Comparison of ENCODE assay signal across 20 mouse cellular contexts in genomic region chr5:136560656-136561055, GRCm38 (mm10). TPM values are rescaled to one million over a fixed set of nuclear protein-coding genes. Genes with fewer than 3 reads are reported as not detected.
DNase-seq lines count a peak whose midpoint lies in the region; ATAC-seq and TF ChIP-seq lines count a peak whose summit lies in the region.
"Had no signal": no experiment of that assay in that cellular context is flagged by ENCODE, and none has a peak within 500 bp of the region (broad histone marks: within the 10 kb centered on the region; RNA-seq: fewer than 3 reads in every experiment).

No protein-coding gene starts in this region.

- no peaks in the 10 kb centered on the region for H3K9me3 ChIP-seq in intestine, embryonic 16.5 days (ENCODE audit: control insufficient read depth, low read length)
- H3K9me3 ChIP-seq in intestine, embryonic 15.5 days = no peaks in the 10 kb centered on the region
- H3K9me3 ChIP-seq in neural tube, embryonic 13.5 days = no peaks in the 10 kb centered on the region
- no peaks in the 10 kb centered on the region for H3K9me3 ChIP-seq in E14TG2a.4 (ENCODE audit: low read length)
- H3K9me3 ChIP-seq: forebrain, embryonic 10.5 days; forebrain, embryonic 13.5 days; hindbrain, embryonic 12.5 days; hindbrain, embryonic 15.5 days had no signal

- peaks cover 44% of the 10 kb centered on the region for H3K4me1 ChIP-seq in intestine, embryonic 16.5 days (ENCODE audit: control insufficient read depth, insufficient read depth, low read length)
- peaks cover 39% of the 10 kb centered on the region for H3K4me1 ChIP-seq in intestine, embryonic 15.5 days (replicated peaks)
- H3K4me1 ChIP-seq in neural tube, embryonic 13.5 days (replicated peaks) = peaks cover 74% of the 10 kb centered on the region
- H3K4me1 ChIP-seq in E14TG2a.4 (replicated peaks; ENCODE audit: low read depth, low read length) = peaks cover 87% of the 10 kb centered on the region

- no peaks in the 10 kb centered on the region for H3K36me3 ChIP-seq in intestine, embryonic 16.5 days (ENCODE audit: control insufficient read depth, insufficient read depth, low read length)
- no peaks in the 10 kb centered on the region for H3K36me3 ChIP-seq in intestine, embryonic 15.5 days
- no peaks in the 10 kb centered on the region for H3K36me3 ChIP-seq in neural tube, embryonic 13.5 days
- H3K36me3 ChIP-seq in E14TG2a.4 (ENCODE audit: insufficient read depth, low read length) = peaks cover 11% of the 10 kb centered on the region
- H3K36me3 ChIP-seq: hindbrain, embryonic 15.5 days had no signal

- H3K27me3 ChIP-seq in intestine, embryonic 16.5 days (replicated peaks; ENCODE audit: control insufficient read depth, insufficient read depth, low read length) = no peaks in the 10 kb centered on the region
- no peaks in the 10 kb centered on the region for H3K27me3 ChIP-seq in intestine, embryonic 15.5 days (replicated peaks)
- no peaks in the 10 kb centered on the region for H3K27me3 ChIP-seq in neural tube, embryonic 13.5 days
- peaks cover 14% of the 10 kb centered on the region for H3K27me3 ChIP-seq in E14TG2a.4 (ENCODE audit: insufficient read depth, low read length)
- H3K27me3 ChIP-seq: forebrain, embryonic 13.5 days; hindbrain, embryonic 12.5 days; hindbrain, embryonic 15.5 days had no signal

- H3K4me3 ChIP-seq in intestine, embryonic 16.5 days (ENCODE audit: low read length) = no peak overlapping the region
- H3K4me3 ChIP-seq in intestine, embryonic 15.5 days (replicated peaks) = no peak overlapping the region
- no peak overlapping the region for H3K4me3 ChIP-seq in neural tube, embryonic 13.5 days
- 0 out of 2 replicates have a peak overlapping the region, but pooled peaks have one; percentile 3 for H3K4me3 ChIP-seq in E14TG2a.4 (replicated peaks; ENCODE audit: low read length)
- H3K4me3 ChIP-seq: forebrain, embryonic 10.5 days; forebrain, embryonic 13.5 days; heart, adult 2 months; hindbrain, embryonic 12.5 days; hindbrain, embryonic 15.5 days had no signal

- 40% methylated on average over 7 of the region's 7 CpGs for WGBS in intestine, embryonic 16.5 days
- WGBS in intestine, embryonic 15.5 days = 44% methylated on average over 7 of the region's 7 CpGs
- 61% methylated on average over 7 of the region's 7 CpGs for WGBS in neural tube, embryonic 13.5 days

- TF ChIP-seq CTCF in E14TG2a.4 (conservative IDR thresholded peaks at IDR 0.05; ENCODE audit: low read length) = no peak

- no peak overlapping the region for H3K27ac ChIP-seq in intestine, embryonic 16.5 days (ENCODE audit: low read length)
- H3K27ac ChIP-seq in intestine, embryonic 15.5 days = no peak overlapping the region
- no peak overlapping the region for H3K27ac ChIP-seq in neural tube, embryonic 13.5 days (replicated peaks)
- H3K27ac ChIP-seq: forebrain, embryonic 10.5 days; forebrain, embryonic 13.5 days; heart, adult 2 months; hindbrain, embryonic 12.5 days; hindbrain, embryonic 15.5 days had no signal

- DNase-seq in neural tube, embryonic 10.5 days (ENCODE audit: extremely low spot score, low spot score) = no peak
- peak; percentile 60 for DNase-seq in ZHBTc4 (ENCODE audit: low read depth, low spot score)
- no peak for DNase-seq in kidney, postnatal 25 days
- DNase-seq: adrenal gland, postnatal 10 days; adrenal gland, postnatal 36 days; cerebellum, adult 18-20 months; cerebellum, postnatal 14 days; gastrocnemius, postnatal 10 days; gastrocnemius, postnatal 36 days; heart, adult 2 months had no signal

- H3K9ac ChIP-seq in intestine, embryonic 16.5 days (ENCODE audit: low read depth, low read length) = no peak overlapping the region
- H3K9ac ChIP-seq in intestine, embryonic 15.5 days = no peak overlapping the region
- H3K9ac ChIP-seq in neural tube, embryonic 13.5 days = peak overlapping the region; percentile 28; the same call in 1 of the 2 replicates
- H3K9ac ChIP-seq: forebrain, embryonic 13.5 days; hindbrain, embryonic 12.5 days; hindbrain, embryonic 15.5 days had no signal

- no peak overlapping the region for H3K4me2 ChIP-seq in intestine, embryonic 16.5 days (ENCODE audit: low read depth, low read length)
- H3K4me2 ChIP-seq in intestine, embryonic 15.5 days (replicated peaks) = no peak overlapping the region
- no peak overlapping the region for H3K4me2 ChIP-seq in neural tube, embryonic 13.5 days
- H3K4me2 ChIP-seq: forebrain, embryonic 13.5 days; heart, embryonic 11.5 days; hindbrain, embryonic 12.5 days; hindbrain, embryonic 15.5 days had no signal

- ATAC-seq in intestine, embryonic 16.5 days = 0 out of 2 replicates have a peak, but pooled peaks have one; percentile 37
- ATAC-seq in intestine, embryonic 15.5 days = no peak; the same call in 1 of the 2 replicates
- ATAC-seq in neural tube, embryonic 13.5 days (ENCODE audit: low read depth) = no peak
- ATAC-seq: forebrain, embryonic 13.5 days; forebrain, embryonic 16.5 days had no signal

RNA-seq across cellular contexts. Expression of gene Cux1, which starts 6.6 kb away (rescaled TPM):
- 62.2 and 62.5 TPM in 2 replicates for polyA plus RNA-seq in intestine, embryonic 16.5 days (2015; fragmentation: Nextera tagmentation; extraction: Ambion mirVana)
- polyA plus RNA-seq in intestine, embryonic 15.5 days (2015; fragmentation: Nextera tagmentation; extraction: Ambion mirVana) = 62.5 and 68.2 TPM in 2 replicates
- 93.9 and 102 TPM in 2 replicates for polyA plus RNA-seq in neural tube, embryonic 13.5 days (2015; fragmentation: Nextera tagmentation; extraction: Ambion mirVana)
